Mouse (Mus musculus): ENCODE measurements around the gene Muc1.

Gene Muc1

DNA sequence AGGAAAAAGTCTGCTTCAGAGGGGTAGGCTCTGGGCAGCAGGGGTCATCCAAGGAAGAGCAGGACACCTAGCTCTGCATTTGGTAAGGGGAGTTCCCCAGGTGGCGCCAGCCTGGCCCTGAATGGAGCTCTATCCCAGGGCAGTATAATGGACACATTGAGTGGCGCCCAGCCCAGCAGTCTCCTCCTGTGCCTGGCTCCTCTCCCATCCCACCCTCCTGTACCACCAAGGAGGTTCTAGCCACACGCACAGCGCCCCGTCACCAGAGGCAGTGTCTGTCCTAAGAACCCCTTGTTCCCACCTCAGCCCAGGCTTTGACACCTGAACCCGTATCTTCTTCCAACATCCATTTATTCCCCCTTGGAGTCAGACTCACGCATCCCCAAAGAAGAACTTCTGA, 19.1 kb upstream of the Muc1 start:
- 83% methylated on average over 7 of the region's 7 CpGs for WGBS

DNA sequence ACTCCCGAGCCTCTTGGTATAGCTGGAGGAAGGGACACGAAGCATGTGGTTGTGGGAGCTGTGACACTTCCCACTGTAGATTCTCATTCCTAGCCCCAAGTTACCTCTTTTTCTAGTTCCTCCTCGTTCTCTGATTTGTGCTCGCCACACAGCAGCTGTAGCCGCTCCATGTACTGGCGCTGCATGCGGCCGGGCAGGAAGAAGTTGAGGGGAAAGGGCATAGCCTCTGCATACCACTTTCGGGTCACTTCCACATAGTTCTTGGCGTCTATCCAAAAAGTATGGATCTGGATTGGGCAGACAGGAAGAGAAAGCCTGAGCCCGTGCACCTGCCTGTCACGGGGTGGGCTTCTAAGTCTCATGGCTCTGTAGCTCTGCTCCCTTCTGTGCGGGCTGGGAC, 18.7 kb upstream of the Muc1 start:
- 62% methylated on average over 13 of the region's 13 CpGs for WGBS

DNA sequence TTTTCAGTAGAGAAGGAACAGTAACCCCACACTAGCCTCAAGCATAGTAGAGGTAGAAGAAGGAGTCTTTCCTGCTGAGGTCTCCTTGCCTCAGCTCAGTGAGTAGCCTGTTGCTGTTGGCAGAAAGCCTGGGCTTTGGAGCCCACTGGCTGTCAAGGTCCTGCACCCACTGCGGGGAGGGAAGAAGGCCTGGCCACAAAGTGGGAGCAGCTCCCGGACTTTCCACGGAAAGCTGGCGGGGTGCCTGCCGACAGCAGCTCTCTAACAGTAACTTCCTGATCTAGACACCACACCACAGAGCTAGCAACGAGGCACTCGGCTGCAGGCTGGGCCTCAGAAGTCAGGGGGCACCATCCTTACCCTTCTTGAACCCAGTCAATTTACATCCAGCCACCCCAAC, 18.1 kb upstream of the Muc1 start:
- 28% methylated on average over 7 of the region's 7 CpGs for WGBS

DNA sequence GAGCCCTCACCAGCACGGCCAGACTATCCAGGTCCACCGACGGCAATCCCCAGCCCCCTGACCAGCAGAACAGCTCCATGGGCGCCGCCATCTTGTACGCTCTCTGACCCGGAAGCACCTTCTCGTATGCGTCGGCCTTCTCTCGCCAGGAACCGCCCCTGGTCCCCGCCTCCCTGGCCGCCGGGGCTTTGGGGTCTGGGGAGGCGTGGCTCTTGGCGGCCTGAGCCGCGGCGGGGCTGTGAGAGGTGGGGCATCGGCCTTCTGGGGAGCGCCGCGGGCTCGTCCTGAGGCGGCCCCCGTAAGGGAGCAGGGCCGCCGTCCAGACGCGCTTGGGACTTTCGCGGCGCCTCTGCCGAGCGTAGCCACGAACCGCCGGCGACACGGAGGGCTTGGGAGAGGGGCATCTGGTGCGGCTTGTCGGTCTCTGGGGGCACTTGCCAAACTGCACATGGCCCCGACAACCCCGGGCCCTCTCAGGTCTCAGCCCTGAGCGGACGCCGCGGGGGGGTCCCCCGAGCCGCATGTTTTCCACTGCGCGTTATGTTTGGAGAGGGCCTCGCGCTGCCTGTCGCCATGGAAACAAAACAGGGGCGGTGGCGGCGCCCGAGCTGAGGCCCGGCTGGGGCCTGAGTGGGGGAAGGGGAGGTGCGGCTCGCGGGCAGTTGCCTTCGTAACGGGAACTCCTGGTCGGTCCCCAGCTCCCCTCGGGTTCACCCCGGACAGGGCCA, 14.9 kb upstream of the Muc1 start:
- under 1% methylated on average over 69 of the region's 69 CpGs for WGBS

DNA sequence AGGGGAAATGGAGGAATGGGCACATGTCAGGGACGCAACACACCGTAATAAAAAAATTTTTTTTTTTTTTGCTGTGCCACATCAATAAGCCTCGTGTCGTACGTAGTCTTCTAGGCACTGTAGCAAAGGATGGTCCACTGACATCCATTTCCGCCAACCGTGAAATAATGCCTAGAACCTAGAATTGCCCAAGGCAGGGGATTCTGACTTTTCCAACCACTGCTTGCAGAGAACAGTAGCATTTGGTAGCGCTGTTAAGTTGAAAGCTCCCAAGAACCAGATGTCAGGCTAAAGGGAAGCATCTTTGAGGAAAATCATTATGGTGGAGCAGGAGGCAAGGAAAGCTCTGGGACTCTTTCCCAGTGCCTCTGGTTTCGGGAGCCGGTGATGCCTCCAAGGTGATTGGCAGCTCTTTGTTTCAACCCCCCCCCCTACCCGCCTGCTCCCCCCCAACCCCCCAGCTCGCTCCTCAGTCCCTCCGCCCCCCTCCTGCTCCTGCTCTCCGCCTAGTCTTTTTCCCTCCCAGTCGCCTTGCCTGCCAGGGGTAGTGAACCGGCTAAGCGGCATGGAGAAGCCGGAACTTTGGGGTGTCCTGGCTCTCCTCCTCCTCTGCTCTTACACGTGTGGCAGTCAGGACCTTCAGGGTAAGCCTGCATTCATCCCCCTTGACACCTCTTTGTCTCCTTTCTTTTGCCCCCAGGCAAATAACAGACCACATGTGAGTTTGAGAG, 14.0 kb upstream of the Muc1 start, which contains the start of gene Thbs3:
Thbs3 (plus strand) TSS at position 500 of the 731 bp plus-strand sequence.
- WGBS: 3% methylated on average over 19 of the region's 19 CpGs

DNA sequence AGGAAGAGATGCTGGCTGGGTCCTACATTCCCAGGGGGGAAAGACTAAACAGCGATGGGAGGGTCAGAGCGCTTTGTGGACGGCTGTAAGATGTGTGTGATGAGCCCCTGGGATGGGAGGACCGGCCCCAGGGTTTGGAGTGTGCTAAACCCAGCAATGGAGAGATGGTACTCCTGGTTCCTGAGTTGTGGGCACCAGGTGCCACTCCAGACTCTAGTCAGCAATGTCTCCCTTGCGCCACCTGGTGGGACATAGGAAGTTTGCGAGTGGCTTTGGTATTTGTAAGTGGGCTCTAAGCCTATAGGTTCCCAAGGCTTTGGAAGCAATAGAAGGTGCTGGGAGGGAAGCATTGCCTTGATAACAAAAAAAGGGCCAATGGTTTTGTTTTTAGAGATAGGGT, 13.0 kb upstream of the Muc1 start:
- 1% methylated on average over 6 of the region's 6 CpGs for WGBS

DNA sequence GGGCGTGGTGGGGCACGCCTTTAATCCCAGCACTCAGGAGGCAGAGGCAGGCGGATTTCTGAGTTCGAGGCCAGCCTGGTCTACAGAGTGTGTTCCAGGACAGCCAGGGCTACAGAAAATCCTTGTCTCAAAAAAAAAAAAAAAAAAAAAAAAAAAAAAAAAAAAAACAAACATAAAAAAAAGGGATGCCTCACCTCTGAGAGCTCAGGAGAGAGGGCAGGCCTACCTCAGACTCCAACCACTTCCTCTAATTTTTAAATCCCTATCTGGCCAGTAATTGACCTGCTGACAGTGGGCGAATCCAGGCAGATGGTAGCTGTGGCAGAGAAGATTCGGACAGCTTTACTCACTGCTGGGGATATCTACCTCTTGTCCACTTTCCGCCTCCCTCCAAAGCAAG, 12.4 kb upstream of the Muc1 start:
- WGBS: 67% methylated on average over 7 of the region's 7 CpGs

DNA sequence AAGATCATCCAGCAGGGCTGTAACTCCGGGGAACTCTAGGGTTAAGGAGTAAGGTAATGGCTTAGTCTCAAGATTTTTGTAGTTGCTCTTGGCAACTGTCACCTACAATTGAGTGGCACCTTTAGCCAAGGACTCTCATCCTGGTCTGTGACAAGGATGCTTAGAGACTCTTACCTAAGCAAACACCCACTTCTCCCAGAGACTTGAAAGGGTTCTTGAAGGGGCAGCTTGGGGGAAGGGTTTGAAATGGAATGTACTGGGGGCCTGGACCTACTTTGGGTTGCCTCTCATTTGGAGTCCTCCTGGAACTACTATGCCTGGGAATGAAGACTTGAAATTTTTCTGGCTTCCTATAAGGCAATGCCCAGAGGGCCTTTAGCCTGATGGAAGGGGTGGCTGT, 10.6 kb upstream of the Muc1 start:
- WGBS: 60% methylated on average over 1 of the region's 1 CpGs

DNA sequence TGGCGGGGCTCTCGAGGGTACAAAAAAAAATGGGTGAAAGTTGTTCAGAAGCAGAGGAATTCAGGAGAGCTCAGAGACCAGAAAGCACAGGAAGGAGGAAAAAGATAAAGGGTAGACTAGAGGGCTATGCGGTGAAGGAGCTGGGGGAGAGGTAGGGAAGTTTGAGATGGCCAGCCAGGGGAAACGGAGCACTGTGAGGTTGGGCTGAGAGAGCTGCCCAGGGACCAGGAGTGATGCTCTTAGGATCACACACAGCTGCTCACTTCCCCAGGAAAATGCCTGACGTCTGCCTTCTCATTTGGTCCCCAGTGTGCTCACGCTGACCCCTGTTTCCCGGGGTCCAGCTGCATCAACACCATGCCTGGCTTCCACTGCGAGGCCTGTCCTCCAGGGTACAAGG, 9.3 kb upstream of the Muc1 start:
- 58% methylated on average over 8 of the region's 8 CpGs for WGBS

DNA sequence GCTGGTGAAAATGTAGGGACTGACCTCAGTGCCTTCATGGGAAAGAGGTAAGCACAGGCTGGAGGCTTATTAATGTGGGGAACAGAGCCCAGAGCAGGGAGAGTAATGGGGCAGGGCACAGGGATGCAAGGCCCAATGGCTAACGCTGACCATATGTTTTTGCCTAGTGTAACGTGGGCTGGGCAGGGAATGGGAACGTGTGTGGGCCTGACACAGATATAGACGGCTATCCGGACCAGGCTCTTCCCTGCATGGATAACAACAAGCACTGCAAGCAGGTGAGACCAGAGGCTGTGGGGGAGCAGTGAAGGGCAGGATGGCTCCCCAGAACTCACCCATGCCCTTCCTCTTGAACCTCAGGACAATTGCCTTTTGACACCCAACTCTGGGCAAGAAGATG, 7.7 kb upstream of the Muc1 start:
- 57% methylated on average over 5 of the region's 5 CpGs for WGBS

DNA sequence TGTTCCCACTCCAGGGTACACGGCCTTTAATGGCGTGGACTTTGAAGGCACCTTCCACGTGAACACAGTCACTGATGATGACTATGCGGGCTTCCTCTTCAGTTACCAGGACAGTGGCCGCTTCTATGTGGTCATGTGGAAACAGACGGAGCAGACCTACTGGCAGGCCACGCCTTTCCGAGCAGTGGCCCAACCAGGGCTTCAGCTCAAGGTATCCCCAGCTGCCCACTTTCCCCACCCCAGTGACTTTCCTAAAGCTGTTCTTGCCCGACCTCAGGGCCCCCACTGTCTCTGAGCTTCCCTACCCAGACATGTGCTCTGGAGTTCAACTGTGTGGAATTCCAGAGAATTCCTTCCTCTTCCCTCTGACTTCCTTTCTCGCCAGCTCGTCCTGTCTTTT, 4.1 kb upstream of the Muc1 start:
- 47% methylated on average over 11 of the region's 11 CpGs for WGBS

DNA sequence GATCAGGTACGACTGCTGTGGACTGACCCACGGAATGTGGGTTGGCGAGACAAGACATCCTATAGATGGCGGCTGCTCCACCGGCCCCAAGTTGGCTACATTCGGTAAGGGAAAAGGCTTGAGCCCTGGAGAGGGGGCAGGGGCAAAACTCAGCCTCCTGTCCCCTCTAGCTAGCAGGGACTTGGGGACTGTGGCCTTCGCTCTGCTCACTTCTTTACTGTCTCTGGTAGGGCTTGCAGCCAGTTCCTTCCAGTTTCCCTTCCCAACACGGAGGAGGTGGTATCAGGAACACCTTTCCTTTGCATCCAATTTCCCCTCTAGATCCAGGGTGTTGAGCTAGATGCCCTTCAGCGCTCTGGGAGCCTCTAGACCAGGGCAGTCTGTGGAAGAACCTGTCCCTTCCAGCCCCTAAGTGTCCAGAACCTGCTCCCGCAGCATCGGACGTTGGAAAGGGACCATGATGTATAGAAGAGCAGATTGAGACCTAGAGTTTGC, 3.5 kb upstream of the Muc1 start:
- 52% methylated on average over 12 of the region's 12 CpGs for WGBS

DNA sequence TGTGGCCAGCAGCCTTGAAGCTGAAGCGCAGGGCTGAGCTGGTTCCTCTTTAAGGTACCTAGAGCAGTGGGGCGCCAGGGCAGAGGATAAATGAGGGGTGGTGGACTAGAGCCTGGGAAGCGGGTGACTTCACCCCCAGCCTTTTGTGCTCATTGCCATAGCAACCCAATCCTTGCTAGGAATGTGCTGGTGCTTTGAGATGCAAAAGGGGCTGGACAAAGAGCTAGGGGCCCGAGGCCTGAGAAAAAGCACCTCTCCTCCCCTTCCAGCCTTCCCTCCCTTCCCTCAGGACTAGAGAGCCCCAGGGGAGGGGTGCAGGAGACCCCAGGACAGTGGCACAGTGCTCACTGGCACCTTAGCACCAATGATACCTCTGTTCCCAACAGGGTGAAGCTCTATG, 2.9 kb upstream of the Muc1 start:
- 52% methylated on average over 4 of the region's 4 CpGs for WGBS

DNA sequence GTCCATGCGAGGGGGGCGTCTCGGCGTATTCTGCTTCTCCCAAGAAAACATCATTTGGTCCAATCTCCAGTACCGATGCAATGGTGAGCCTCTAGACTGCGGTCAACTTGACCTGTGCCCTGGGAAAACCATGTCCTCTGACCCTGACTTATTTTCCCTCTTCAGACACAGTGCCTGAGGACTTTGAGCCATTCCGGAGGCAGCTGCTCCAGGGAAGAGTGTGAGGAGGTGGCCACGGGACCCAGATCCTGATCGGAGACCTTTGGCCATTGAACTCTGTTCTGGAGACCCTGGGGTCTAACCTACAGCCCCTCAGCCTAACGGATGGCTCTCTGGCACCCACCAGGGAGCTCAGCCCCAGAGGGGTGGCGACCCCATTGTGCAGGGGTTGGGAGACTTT, 2.5 kb upstream of the Muc1 start:
- 39% methylated on average over 11 of the region's 11 CpGs for WGBS

DNA sequence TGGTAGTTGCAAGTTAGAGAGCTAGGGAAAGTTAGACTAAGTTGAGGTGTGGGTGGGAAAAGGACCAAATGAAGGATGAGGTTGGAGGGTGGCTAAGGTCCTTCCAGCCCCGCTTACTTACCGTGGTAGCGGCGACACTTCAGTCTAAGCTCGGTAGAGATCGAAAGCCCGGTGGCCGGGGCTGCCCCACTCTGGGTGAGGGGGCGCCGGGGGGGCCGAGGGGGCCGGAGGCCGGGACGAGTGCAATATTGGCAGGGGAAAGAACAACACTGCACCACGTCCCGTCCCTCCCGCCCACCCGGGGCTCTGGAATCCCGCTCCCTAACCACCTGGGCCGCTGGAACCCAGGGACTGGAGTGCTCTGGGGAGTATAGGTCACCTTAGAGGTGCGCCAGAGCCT, 2.0 kb upstream of the Muc1 start, which contains the start of gene Mtx1:
Mtx1 (minus strand) TSS at position 189 of the 400 bp plus-strand sequence.
- WGBS: 7% methylated on average over 20 of the region's 21 CpGs

DNA sequence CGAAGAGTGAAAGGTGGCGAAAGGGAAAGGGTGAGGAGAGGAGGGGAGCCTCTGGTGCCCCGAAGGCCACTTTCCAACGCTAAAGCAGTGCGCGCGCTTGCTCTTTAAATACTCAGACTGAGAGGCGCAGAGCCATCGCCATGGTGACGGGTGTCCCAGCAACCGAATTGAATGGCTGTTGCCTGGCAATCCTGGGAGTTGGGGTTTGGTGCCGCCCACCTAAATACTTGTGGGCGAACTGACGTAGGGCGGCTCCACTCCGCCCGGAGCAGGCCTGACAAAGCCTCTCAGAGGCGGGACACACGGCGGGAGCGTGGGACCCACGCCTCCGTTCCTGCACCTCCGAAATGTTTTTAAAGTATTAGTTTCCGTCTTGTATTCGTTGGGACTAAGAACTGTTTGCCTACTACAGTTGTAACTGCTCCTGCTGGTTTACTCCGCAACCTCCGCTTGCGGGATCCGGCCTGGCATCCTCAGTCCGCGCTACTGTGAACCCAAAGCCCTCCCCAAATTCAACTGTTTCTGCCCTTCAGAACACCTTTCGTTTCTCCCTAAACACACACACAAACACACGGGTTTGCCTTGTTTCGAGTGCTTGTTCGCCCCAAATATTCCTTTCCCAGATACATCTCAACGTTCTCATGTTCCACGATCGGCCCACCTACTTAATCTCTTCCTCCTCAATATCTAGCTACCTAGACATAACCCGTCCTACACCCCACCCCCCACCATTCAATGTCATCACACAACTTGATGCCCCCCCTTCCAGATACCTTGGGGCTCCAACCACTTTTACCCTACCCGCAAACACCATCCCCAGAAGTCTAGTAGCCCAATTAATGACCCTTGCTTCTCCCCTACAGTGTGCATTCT, 1.3 kb upstream of the Muc1 start:
- 9% methylated on average over 41 of the region's 41 CpGs for WGBS

DNA sequence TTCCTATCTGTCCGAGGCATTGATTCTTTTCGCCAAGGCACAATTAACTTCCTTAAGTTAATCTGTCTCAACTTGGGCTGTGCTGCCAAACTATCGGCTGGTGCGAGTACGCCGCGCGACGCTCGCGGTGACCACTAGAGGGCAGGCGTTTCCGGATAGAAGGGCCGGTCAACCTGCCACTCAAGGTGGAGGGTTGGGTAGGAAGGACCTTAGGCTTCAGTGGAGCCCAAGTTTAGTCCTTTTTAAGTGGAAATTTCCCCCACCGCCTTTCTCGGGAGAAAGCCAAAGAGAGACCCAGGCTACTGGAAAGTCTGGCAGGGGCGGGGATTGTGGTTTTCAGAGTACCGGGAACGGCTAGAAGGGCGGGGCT, 692 bp upstream of the Muc1 start:
- under 1% methylated on average over 20 of the region's 20 CpGs for WGBS

DNA sequence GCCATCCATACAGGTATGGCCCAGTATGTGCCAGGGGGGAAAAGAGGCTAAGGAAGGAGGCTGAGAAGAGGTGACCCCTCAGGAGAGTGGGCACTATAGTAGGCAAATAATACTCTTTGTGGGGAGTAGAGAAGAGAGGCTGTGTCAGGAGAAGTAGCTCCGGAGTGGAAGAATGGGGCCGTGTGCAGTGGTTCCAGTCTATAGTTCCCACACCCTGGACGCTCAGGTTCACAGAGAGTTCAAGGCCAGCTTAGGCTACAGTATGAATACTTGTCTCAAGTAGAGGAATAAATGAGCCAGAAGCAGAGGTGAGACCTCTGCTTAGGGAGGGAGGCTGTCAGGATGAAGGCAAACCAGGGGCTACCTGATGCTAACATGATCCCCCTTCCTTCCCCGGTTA, 419 bp downstream of the Muc1 start:
- WGBS: 80% methylated on average over 4 of the region's 4 CpGs

DNA sequence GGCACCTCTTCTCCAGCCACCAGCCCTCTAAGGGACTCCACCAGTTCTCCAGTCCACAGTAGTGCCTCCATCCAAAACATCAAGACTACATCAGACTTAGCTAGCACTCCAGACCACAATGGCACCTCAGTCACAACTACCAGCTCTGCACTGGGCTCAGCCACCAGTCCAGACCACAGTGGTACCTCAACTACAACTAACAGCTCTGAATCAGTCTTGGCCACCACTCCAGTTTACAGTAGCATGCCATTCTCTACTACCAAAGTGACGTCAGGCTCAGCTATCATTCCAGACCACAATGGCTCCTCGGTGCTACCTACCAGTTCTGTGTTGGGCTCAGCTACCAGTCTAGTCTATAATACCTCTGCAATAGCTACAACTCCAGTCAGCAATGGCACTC, 1.7 kb downstream of the Muc1 start:
- 85% methylated on average over 2 of the region's 2 CpGs for WGBS

DNA sequence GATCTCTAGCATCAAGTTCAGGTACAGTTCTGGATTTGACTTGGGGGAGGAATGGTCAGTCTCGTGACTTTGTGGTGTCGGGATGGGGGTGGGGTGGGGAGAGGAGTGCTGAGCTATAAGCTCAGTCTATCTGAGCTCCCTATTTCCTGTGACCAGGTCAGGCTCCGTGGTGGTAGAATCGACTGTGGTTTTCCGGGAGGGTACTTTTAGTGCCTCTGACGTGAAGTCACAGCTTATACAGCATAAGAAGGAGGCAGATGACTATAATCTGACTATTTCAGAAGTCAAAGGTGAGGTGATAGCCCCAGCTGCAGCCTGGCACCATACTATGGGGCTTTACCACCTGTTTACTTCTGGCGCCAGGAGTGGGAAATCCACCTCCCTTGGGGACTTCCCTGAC, 2.5 kb downstream of the Muc1 start:
- WGBS: 73% methylated on average over 7 of the region's 7 CpGs

DNA sequence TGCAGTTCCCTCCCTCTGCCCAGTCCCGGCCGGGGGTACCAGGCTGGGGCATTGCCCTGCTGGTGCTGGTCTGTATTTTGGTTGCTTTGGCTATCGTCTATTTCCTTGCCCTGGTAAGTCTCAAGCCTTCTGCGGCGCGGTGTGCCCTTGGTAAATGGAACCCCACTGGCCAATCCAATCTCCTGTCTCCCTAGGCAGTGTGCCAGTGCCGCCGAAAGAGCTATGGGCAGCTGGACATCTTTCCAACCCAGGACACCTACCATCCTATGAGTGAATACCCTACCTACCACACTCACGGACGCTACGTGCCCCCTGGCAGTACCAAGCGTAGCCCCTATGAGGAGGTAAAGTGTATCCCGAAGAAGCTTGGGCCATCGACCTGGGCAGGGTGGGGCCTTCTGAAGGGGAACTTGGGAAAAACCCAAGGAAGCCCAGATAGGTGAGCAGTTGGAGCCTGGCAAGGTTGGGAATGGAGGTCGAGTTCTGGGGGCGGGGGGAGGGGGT, 3.0 kb downstream of the Muc1 start:
- 73% methylated on average over 16 of the region's 16 CpGs for WGBS

DNA sequence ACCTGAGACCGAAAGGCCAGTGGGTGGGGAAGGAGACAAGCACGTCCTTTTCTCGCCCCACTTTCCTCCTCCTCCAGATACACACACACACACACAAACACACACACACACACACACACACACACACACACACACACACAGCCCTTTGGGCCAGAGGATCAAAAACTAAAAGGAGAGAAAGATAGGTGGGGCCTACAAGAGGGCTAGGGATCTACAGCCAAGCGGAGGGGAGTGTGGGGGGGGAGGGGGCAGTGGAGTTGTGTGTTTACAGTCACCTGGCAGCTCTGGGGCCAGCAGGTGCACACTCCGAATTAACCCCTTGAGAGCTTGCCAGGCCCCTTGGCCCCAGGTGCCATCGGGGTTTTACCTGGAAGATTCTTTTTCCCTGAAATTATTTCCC, 3.8 kb downstream of the Muc1 start:
- WGBS: 70% methylated on average over 6 of the region's 6 CpGs
